In genomic region chr17:30197280-30198030, GRCm38 (mm10) we compare ENCODE assay signal across 8 mouse cellular contexts.
DNase-seq lines count a peak whose midpoint lies in the region; ATAC-seq and TF ChIP-seq lines count a peak whose summit lies in the region.

No protein-coding gene starts in this region.

- H3K36me3 ChIP-seq in embryonic facial prominence, embryonic 10.5 days (replicated peaks), result peaks cover 55% of the 10 kb centered on the region
- H3K36me3 ChIP-seq in limb, embryonic 15.5 days, result peaks cover 9% of the 10 kb centered on the region
- no peaks in the 10 kb centered on the region for H3K36me3 ChIP-seq in stomach, embryonic 15.5 days

- peak overlapping the region; percentile 57 for H3K27ac ChIP-seq in left cerebral cortex, adult 2 months
- peak overlapping the region; percentile 64 for H3K27ac ChIP-seq in embryonic facial prominence, embryonic 10.5 days (replicated peaks)
- H3K27ac ChIP-seq in limb, embryonic 15.5 days, result peak overlapping the region; percentile 43
- peak overlapping the region; percentile 22; the same call in 1 of the 2 replicates for H3K27ac ChIP-seq in stomach, embryonic 15.5 days

- ATAC-seq in limb, embryonic 15.5 days (ENCODE audit: insufficient number of reproducible peaks, low FRiP score, low TSS enrichment, low read depth), result no peak
- no peak for ATAC-seq in stomach, embryonic 15.5 days (ENCODE audit: insufficient read depth, low FRiP score, low read depth)
- ATAC-seq in erythroblast, adult 5-6 weeks (replicated peaks; ENCODE audit: low FRiP score, poor library complexity, severe bottlenecking), result no peak

- H3K27me3 ChIP-seq in embryonic facial prominence, embryonic 10.5 days (replicated peaks; ENCODE audit: low read depth, poor library complexity, severe bottlenecking), result no peaks in the 10 kb centered on the region
- H3K27me3 ChIP-seq in limb, embryonic 15.5 days, result no peaks in the 10 kb centered on the region
- H3K27me3 ChIP-seq in stomach, embryonic 15.5 days (replicated peaks), result no peaks in the 10 kb centered on the region

- no peak overlapping the region for H3K4me2 ChIP-seq in limb, embryonic 15.5 days
- H3K4me2 ChIP-seq in stomach, embryonic 15.5 days, result no peak overlapping the region

- peaks cover 55% of the 10 kb centered on the region for H3K4me1 ChIP-seq in embryonic facial prominence, embryonic 10.5 days
- H3K4me1 ChIP-seq in limb, embryonic 15.5 days, result peaks cover 85% of the 10 kb centered on the region
- peaks cover 40% of the 10 kb centered on the region for H3K4me1 ChIP-seq in stomach, embryonic 15.5 days

- DNase-seq in cerebellum, postnatal 25 days, result peak; percentile 15 to 19
- DNase-seq in cerebellum, adult 9-10 months, result no peak
- peak in 1 of 2 experiments; percentile 14 for DNase-seq in left cerebral cortex, adult 2 months (ENCODE audit: extremely low spot score in 1 of 2, low spot score in 2 of 2)
- no peak for DNase-seq in left cerebral cortex, adult 11 months (ENCODE audit: low spot score)
- no peak for DNase-seq in embryonic facial prominence, embryonic 10.5 days (ENCODE audit: low spot score)

- intact Hi-C loops in left cerebral cortex, adult 2 months (cut with DNase I), result loop anchor here (5.0 kb wide), 3 partner anchors 85 to 220 kb away; no protein-coding TSS in a partner anchor

- no peak overlapping the region for H3K4me3 ChIP-seq in left cerebral cortex, adult 2 months
- no peak overlapping the region for H3K4me3 ChIP-seq in embryonic facial prominence, embryonic 10.5 days
- no peak overlapping the region for H3K4me3 ChIP-seq in limb, embryonic 15.5 days
- no peak overlapping the region for H3K4me3 ChIP-seq in stomach, embryonic 15.5 days (replicated peaks)

- no peak for TF ChIP-seq CTCF in left cerebral cortex, adult 2 months (IDR thresholded peaks at IDR 0.05)

- no peaks in the 10 kb centered on the region for H3K9me3 ChIP-seq in embryonic facial prominence, embryonic 10.5 days
- H3K9me3 ChIP-seq in limb, embryonic 15.5 days, result no peaks in the 10 kb centered on the region
- no peaks in the 10 kb centered on the region for H3K9me3 ChIP-seq in stomach, embryonic 15.5 days

- WGBS in embryonic facial prominence, embryonic 10.5 days, result 69% methylated on average over 12 of the region's 12 CpGs
- 39% methylated on average over 12 of the region's 12 CpGs for WGBS in limb, embryonic 15.5 days
- WGBS in stomach, embryonic 15.5 days, result 59% methylated on average over 12 of the region's 12 CpGs

- no peak overlapping the region for H3K9ac ChIP-seq in limb, embryonic 15.5 days
- no peak overlapping the region for H3K9ac ChIP-seq in stomach, embryonic 15.5 days

Comparison
In these comparisons a context has a peak if more than half of its experiments do, and no peak if none do; other contexts are left out.
1. DNase-seq: peak in cerebellum, postnatal 25 days (2 of 2); none in cerebellum, adult 9-10 months (single experiment), left cerebral cortex, adult 11 months (single experiment) and embryonic facial prominence, embryonic 10.5 days (single experiment).
2. Peak in every context shown above with its lines, with median percentiles within 50 percentile points of each other: H3K27ac ChIP-seq.